Comparison of ENCODE assay signal across 8 mouse cellular contexts in genomic region chrX:141212802-141213201, GRCm38 (mm10).
A peak's percentile ranks its signal among the peaks of the same experiment; 100 is the strongest.
DNase-seq lines count a peak whose midpoint lies in the region; ATAC-seq lines count a peak whose summit lies in the region.

No protein-coding gene starts in this region.

- DNase-seq in thymus, postnatal 4 days = peak; percentile 7
- no peak for DNase-seq in thymus, adult 18-20 months
- peak; percentile 7 for DNase-seq in cerebellum, adult 11 months
- DNase-seq in forelimb bud, embryonic 11.5 days (ENCODE audit: low read depth, low spot score) = peak; percentile 32
- DNase-seq in kidney, postnatal 4 days = peak; percentile 54 to 65
- DNase-seq in urinary bladder, postnatal 36 days (ENCODE audit: low spot score in 2 of 2) = peak; percentile 15 to 27
- DNase-seq in thymus, postnatal 10 days (ENCODE audit: low spot score in 2 of 2) = no peak

- ATAC-seq in megakaryocyte-erythroid progenitor cell, adult 5-6 weeks (replicated peaks; ENCODE audit: low FRiP score, low TSS enrichment, poor library complexity, severe bottlenecking) = peak; percentile 59; the same call in 1 of the 2 replicates

Comparison
In these comparisons a context has a peak if more than half of its experiments do, and no peak if none do; other contexts are left out.
1. DNase-seq: peak in thymus, postnatal 4 days (single experiment), cerebellum, adult 11 months (single experiment), forelimb bud, embryonic 11.5 days (single experiment), kidney, postnatal 4 days (2 of 2) and urinary bladder, postnatal 36 days (2 of 2); none in thymus, adult 18-20 months (0 of 2) and thymus, postnatal 10 days (0 of 2).